Mouse (Mus musculus) hindbrain, embryonic 14.5 days (tissue): Measurements from ENCODE around the gene Tmem269. TPM values are rescaled to one million over a fixed set of nuclear protein-coding genes. Genes with fewer than 3 reads are reported as not detected.

Source experiments
- polyA plus RNA-seq: library from polyadenylated mRNA; unstranded; fragments of >200 nt; fragmentation: Nextera tagmentation; extraction: Ambion mirVana; gene quantifications from 2 replicates; pipeline ENCODE4 v1.2.1, GENCODE M21; 2014

Tmem269 gene
- polyA plus RNA-seq, 1 experiment from 2014 or later: not detected

Other genes with a start within 250 kb of the Tmem269 start
- gene Slc2a1, start 109.5 kb downstream of the Tmem269 start, polyA plus RNA-seq: 86.5 and 92.1 TPM in 2 replicates
- 3.2 and 4.9 TPM in 2 replicates for gene Zfp691, start 44.0 kb downstream of the Tmem269 start, polyA plus RNA-seq
- gene Ermap, start 28.2 kb downstream of the Tmem269 start, polyA plus RNA-seq: 0.77 and 2.5 TPM in 2 replicates
- gene Svbp, start 22.9 kb downstream of the Tmem269 start, polyA plus RNA-seq: 221 and 251 TPM in 2 replicates
- gene AU022252, start 14.5 kb upstream of the Tmem269 start, polyA plus RNA-seq: 26.3 and 28.2 TPM in 2 replicates
- 10.9 and 12.7 TPM in 2 replicates for gene P3h1, start 14.7 kb upstream of the Tmem269 start, polyA plus RNA-seq
- 1.1 and 1.4 TPM in 2 replicates for gene Cldn19, start 37.2 kb upstream of the Tmem269 start, polyA plus RNA-seq
- 1,089 and 1,212 TPM in 2 replicates for gene Ybx1, start 76.4 kb upstream of the Tmem269 start, polyA plus RNA-seq
- gene Ppih, start 102.3 kb upstream of the Tmem269 start, polyA plus RNA-seq: 46.9 and 50.1 TPM in 2 replicates
- 19.7 and 20.9 TPM in 2 replicates for gene Ccdc30, start 197.3 kb upstream of the Tmem269 start, polyA plus RNA-seq
- gene Ppcs, start 204.2 kb upstream of the Tmem269 start, polyA plus RNA-seq: 23.4 and 25.6 TPM in 2 replicates
- 0.23 and 0.83 TPM in 2 replicates for gene Zmynd12, start 204.6 kb upstream of the Tmem269 start, polyA plus RNA-seq